Mouse (Mus musculus) olfactory bulb, adult 2 months (tissue): ENCODE measurements around the gene Ube2c.

Experiments used
- CTCF ChIP-seq: fragments of 200-500 bp; IDR thresholded peaks from 2 replicates; pipeline ENCODE4 v1.5.1; 2012; ENCODE audit warnings: low read depth, mild to moderate bottlenecking, low read length, moderate library complexity; ENCODE audit not compliant: insufficient read depth
- POLR2A ChIP-seq: fragments of 200-500 bp; IDR thresholded peaks from 2 replicates; pipeline ENCODE4 v1.6.1; 2012; ENCODE audit warnings: mild to moderate bottlenecking, low read depth, low read length, moderate library complexity; ENCODE audit not compliant: insufficient read depth

- TF ChIP-seq POLR2A (no peak), CTCF (no peak)
Observed at GRCm38 (mm10) chr2:164773989-164774364, 4.3 kb downstream of the Ube2c start.
